Mouse (Mus musculus) gastrocnemius, adult 2 months (tissue): Measurements from ENCODE around the gene Tmem101. TPM values are rescaled to one million over a fixed set of nuclear protein-coding genes. Genes with fewer than 3 reads are reported as not detected.
"Not testable (repeated sequence)": the region's sequence is repeated elsewhere in the genome, so short reads cannot be mapped to it uniquely, and the experiment has no call there.

ENCODE experiments used
- DNase-seq: peaks from one replicate; pipeline ENCODE4 v3.0.0; 2022
- H3K27ac ChIP-seq: fragments of 200-600 bp; 2 replicates; pipeline ENCODE4 v1.8.1; 2022; ENCODE audit warnings: mild to moderate bottlenecking
- H3K4me3 ChIP-seq: fragments of 200-600 bp; 2 replicates; pipeline ENCODE4 v1.8.1; 2022; ENCODE audit warnings: mild to moderate bottlenecking, moderate library complexity
- CTCF ChIP-seq: fragments of 200-600 bp; IDR thresholded peaks from 2 replicates; pipeline ENCODE4 v1.8.1; 2022; ENCODE audit warnings: antibody characterized with exemption, mild to moderate bottlenecking, moderate library complexity
- intact Hi-C: fragments of 180-260 bp; cut with DNase I; formaldehyde crosslinking; loops from one replicate; pipeline ENCODE4 v1.15.1; 2025
- total RNA-seq, 2 experiments: library from RNA; stranded (reverse); gene quantifications; 2 replicates each; pipeline ENCODE4 v1.2.3; 2021

The Tmem101 gene
- total RNA-seq, 2 experiments from 2014 or later = 9.8 to 10.2 TPM

DNA sequence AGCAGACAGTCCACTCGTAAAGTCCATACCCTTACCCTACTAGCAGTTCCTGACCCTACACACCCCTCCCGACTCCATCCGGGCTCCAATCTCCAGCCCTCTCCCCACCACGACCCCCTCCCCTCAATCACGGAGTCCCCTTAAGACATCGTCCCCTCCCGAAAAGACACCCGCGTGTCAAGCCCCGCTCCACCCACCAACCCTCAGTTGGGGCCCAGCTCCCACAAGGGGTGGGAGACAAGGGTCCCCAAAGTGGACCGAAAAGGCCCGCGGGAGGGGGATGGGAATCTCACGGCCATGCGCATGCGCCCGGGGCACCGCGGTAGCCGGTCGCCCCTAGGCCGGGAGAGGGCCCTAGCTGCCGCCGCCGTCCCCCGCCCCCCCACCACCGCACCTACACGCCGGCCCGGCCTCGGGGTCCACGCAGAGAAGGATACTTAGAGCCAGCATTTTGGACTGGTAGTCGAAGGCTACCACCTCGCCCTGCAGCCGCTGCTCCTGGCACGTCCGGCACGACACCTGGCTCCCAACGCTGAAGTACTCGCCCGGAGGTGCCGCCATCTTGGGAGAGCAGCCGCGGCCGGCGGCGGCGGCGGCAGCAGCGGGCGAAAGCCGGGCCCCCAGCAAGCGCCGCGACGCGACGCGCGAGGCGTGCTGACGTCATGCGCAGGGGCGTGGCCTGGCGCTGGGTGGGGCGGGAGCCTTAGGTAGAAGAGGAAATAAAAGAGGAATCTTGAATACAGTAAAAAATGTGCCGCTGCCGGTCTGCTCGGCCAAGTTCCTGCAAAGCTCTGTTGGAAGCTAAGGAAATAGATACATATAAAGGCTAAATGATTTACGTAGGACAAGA lies 28.7 kb upstream of the Tmem101 start, which contains the start of gene Lsm12:
TSS of gene Lsm12 (minus strand) at position 651 of the 850 bp plus-strand sequence.
- DNase-seq = peak; percentile 97
- TF ChIP-seq CTCF = peak; percentile 25; the same call in 1 of the 2 replicates
- intact Hi-C loops = no loop called here
- H3K4me3 ChIP-seq = peak within 1 kb of the TSS; percentile 95
- H3K27ac ChIP-seq = peak within 1 kb of the TSS; percentile 98

GRCm38 (mm10) chr11:102184253-102184645 lies 28.0 kb upstream of the Tmem101 start:
- intact Hi-C loops = no loop called here
- peak overlapping the region; percentile 95 for H3K4me3 ChIP-seq
- TF ChIP-seq CTCF = no peak
- DNase-seq = no peak
- H3K27ac ChIP-seq = peak overlapping the region; percentile 98

GRCm38 (mm10) chr11:102179836-102180235 lies 23.6 kb upstream of the Tmem101 start:
- Histone ChIP-seq H3K27ac (peak overlapping the region; percentile 53), H3K4me3 (no peak overlapping the region)
- TF ChIP-seq CTCF = no peak
- DNase-seq = no peak
- intact Hi-C loops = no loop called here

GRCm38 (mm10) chr11:102168689-102169088 lies 12.5 kb upstream of the Tmem101 start:
- Histone ChIP-seq H3K27ac (no peak overlapping the region; the same call in 1 of the 2 replicates), H3K4me3 (no peak overlapping the region)
- intact Hi-C loops = no loop called here
- no peak for TF ChIP-seq CTCF
- DNase-seq = no peak

DNA sequence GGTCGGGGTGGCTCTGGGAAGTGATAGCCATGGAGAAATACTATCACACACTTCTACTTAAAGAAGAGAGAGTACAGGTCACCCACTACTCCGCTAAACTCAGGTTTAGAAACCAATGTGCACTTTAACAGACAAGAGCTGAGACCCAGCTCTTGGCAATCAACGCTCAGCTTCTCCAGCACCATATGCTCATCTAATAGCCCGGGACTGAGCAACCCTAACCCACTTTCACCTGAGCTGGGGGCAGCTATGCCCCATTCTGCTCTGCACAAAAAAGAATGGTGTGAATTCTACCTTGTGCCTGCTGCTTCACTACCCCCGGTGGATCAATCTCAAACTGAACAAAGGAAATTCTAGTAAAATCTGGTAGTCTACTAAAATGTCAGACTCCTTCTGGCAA lies 11.3 kb upstream of the Tmem101 start:
- Histone ChIP-seq H3K4me3 (no peak overlapping the region), H3K27ac (peak overlapping the region; percentile 85)
- TF ChIP-seq CTCF = no peak
- no peak for DNase-seq
- intact Hi-C loops = no loop called here

GRCm38 (mm10) chr11:102165971-102166722 lies 9.9 kb upstream of the Tmem101 start:
- Histone ChIP-seq H3K27ac (peak overlapping the region; percentile 85), H3K4me3 (no peak overlapping the region)
- no peak for TF ChIP-seq CTCF
- intact Hi-C loops = no loop called here
- peak; percentile 49 for DNase-seq

DNA sequence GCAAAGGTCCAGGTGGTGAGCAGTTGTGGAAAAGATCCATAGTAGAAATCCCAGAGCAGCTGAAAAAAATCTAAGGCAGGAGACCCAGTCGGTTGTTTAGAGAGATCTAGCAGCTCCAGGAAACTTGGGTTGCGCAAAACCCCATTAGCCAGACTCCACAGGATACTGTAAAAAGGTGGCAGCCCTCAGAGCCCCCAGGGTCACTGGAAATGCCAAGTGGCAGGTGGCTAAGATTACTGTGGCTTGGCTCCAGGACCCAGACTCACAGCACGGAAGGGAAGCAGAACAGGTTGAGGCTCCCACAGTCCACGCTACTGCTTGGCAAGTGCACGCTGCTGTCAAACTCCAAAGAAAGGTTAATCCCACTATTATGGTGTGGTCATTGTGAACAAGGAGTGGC lies 3.6 kb upstream of the Tmem101 start:
- Histone ChIP-seq H3K27ac (peak overlapping the region; percentile 63), H3K4me3 (no peak overlapping the region)
- DNase-seq = peak; percentile 66
- TF ChIP-seq CTCF = no peak
- intact Hi-C loops = no loop called here

- TF ChIP-seq CTCF = 0 out of 2 replicates have a peak, but pooled peaks have one; percentile 3
- H3K4me3 ChIP-seq, DNase-seq, intact Hi-C loops, H3K27ac ChIP-seq: not testable (repeated sequence)
These were observed 1.8 kb upstream of the Tmem101 start for GRCm38 (mm10) chr11:102158024-102158423.

GRCm38 (mm10) chr11:102156786-102157089 lies 534 bp upstream of the Tmem101 start:
- TF ChIP-seq CTCF = no peak
- intact Hi-C loops = no loop called here
- DNase-seq = no peak
- peak overlapping the region; percentile 76 for H3K4me3 ChIP-seq
- H3K27ac ChIP-seq = peak overlapping the region; percentile 85

DNA sequence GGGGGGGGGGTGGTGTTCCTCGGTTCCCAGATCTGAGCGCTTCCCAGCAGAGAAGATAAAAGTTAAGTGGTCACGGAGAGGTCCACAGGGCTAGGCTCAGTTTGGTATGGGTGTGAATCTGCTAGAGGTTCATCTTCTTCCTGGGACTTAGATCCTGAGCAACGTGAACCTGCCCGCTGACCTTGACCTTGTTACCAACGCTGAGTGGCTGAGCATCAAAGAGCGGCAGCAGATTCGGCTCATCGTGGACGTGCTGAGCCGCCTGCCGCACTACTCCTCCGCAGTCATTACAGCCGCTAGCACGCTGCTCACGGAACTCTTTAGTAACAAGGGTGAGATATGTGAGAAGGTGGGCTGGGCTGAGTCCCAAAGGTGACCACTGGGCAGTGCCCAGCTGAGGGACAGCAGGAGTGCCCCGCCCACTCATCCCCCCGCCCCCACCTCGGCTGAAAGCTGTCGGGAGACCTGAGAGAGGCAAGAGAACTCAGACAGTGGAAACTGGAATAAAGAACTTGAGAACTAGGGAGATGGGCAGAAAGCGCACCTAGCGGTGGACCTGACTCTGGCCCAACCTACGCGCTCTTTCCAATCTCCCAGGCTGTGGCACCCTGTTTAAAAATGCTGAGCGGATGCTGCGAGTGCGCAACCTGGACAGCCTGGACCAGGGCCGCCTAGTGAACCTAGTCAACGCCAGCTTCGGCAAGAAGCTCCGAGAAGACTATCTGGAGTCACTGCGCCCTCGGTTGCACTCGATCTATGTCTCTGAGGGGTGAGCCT lies 8.8 kb downstream of the Tmem101 start:
- Histone ChIP-seq H3K27ac (no peak overlapping the region), H3K4me3 (no peak overlapping the region)
- intact Hi-C loops = no loop called here
- DNase-seq = no peak
- no peak for TF ChIP-seq CTCF

GRCm38 (mm10) chr11:102146531-102146930 lies 9.7 kb downstream of the Tmem101 start:
- Histone ChIP-seq H3K4me3 (no peak overlapping the region), H3K27ac (no peak overlapping the region)
- TF ChIP-seq CTCF = no peak
- intact Hi-C loops = no loop called here
- no peak for DNase-seq

GRCm38 (mm10) chr11:102146005-102146404 lies 10.2 kb downstream of the Tmem101 start:
- intact Hi-C loops = no loop called here
- TF ChIP-seq CTCF = no peak
- Histone ChIP-seq H3K4me3 (peak overlapping the region; percentile 55; the same call in 1 of the 2 replicates), H3K27ac (no peak overlapping the region)
- no peak for DNase-seq

DNA sequence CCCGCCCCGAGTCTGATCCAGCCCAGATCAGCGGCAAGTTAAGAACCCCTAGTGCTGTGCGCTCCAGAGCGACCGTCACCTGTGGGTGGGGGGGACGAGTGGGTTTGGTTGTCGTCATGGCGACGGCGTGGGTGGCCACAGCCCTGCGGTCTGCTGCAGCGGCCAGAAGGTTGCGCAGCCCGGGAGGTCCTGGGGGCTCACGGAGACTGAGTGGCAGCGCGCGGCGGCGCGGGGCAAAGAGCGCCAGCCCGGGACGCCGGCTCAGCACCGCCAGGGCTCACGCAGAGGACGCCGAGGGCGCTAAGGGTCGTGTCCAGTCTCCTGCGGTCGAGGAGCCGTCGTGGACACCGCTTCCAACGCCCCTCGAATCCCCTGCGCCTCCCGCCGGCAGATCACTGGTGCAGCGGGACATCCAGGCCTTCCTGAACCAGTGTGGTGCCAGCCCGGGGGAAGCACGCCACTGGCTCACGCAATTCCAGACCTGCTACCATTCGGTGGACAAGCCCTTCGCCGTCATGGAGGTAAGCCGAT lies 10.7 kb downstream of the Tmem101 start, which contains the start of gene Nags:
TSS of gene Nags (plus strand) at position 43 of the 531 bp plus-strand sequence.
- DNase-seq = no peak
- Histone ChIP-seq H3K4me3 (peak within 1 kb of the TSS; percentile 55), H3K27ac (no peak within 1 kb of the TSS)
- intact Hi-C loops = no loop called here
- TF ChIP-seq CTCF = no peak
